Comparison of ENCODE assay signal across 13 mouse cellular contexts in genomic region chr14:55575302-55575701, GRCm38 (mm10). TPM values are rescaled to one million over a fixed set of nuclear protein-coding genes. Genes with fewer than 3 reads are reported as not detected.
A peak's percentile ranks its signal among the peaks of the same experiment; 100 is the strongest.
DNase-seq lines count a peak whose midpoint lies in the region; ATAC-seq and TF ChIP-seq lines count a peak whose summit lies in the region.
"Had no signal": no experiment of that assay in that cellular context is flagged by ENCODE, and none has a peak within 500 bp of the region (broad histone marks: within the 10 kb centered on the region; RNA-seq: fewer than 3 reads in every experiment).

Gene Fitm1, plus strand, starts transcription at chr14:55575617.

- no peaks in the 10 kb centered on the region; the same call in 1 of the 2 replicates for H3K36me3 ChIP-seq in liver, embryonic 11.5 days (ENCODE audit: control insufficient read depth, insufficient read depth, low read length)
- peaks cover 6% of the 10 kb centered on the region for H3K36me3 ChIP-seq in liver, postnatal 0 days (replicated peaks; ENCODE audit: insufficient read depth, low read length)
- H3K36me3 ChIP-seq in embryonic facial prominence, embryonic 13.5 days = peaks cover 12% of the 10 kb centered on the region; the same call in 1 of the 2 replicates
- H3K36me3 ChIP-seq in limb, embryonic 10.5 days = peaks cover 10% of the 10 kb centered on the region

- H3K4me2 ChIP-seq in liver, embryonic 11.5 days = peak within 1 kb of the TSS; percentile 4; the same call in 1 of the 2 replicates
- H3K4me2 ChIP-seq in liver, postnatal 0 days (ENCODE audit: low read depth, low read length) = no peak within 1 kb of the TSS
- H3K4me2 ChIP-seq in embryonic facial prominence, embryonic 13.5 days = no peak within 1 kb of the TSS
- H3K4me2 ChIP-seq: forebrain, embryonic 15.5 days; liver, embryonic 15.5 days had no signal

- H3K4me1 ChIP-seq in liver, embryonic 11.5 days (replicated peaks; ENCODE audit: control insufficient read depth, insufficient read depth, low read length) = peaks cover 12% of the 10 kb centered on the region; the same call in 1 of the 2 replicates
- peaks cover 21% of the 10 kb centered on the region for H3K4me1 ChIP-seq in liver, postnatal 0 days (ENCODE audit: insufficient read depth)
- H3K4me1 ChIP-seq in embryonic facial prominence, embryonic 13.5 days = peaks cover 14% of the 10 kb centered on the region
- peaks cover 33% of the 10 kb centered on the region for H3K4me1 ChIP-seq in limb, embryonic 10.5 days

- no peak for TF ChIP-seq CTCF in liver, postnatal 0 days (IDR thresholded peaks at IDR 0.05; ENCODE audit: low read depth)

- DNase-seq in liver, embryonic 11.5 days (ENCODE audit: low spot score) = no peak
- DNase-seq in liver, postnatal 0 days = no peak
- DNase-seq in heart, adult 18-20 months = peak; percentile 62 to 78
- no peak for DNase-seq in limb, embryonic 10.5 days (ENCODE audit: low spot score)
- DNase-seq in left cerebral cortex, adult 8-10 months (ENCODE audit: low spot score in 2 of 2) = no peak
- DNase-seq in retina, embryonic 14.5 days (ENCODE audit: low spot score) = no peak
- DNase-seq in ovary, postnatal 14 days (ENCODE audit: low spot score) = no peak
- DNase-seq: cerebellum, postnatal 14 days; right cerebral cortex, postnatal 25 days had no signal

- H3K27me3 ChIP-seq in liver, embryonic 11.5 days (replicated peaks; ENCODE audit: control insufficient read depth, insufficient read depth, low read length) = no peaks in the 10 kb centered on the region
- no peaks in the 10 kb centered on the region for H3K27me3 ChIP-seq in liver, postnatal 0 days (ENCODE audit: insufficient read depth, low read length)
- H3K27me3 ChIP-seq in embryonic facial prominence, embryonic 13.5 days = no peaks in the 10 kb centered on the region
- no peaks in the 10 kb centered on the region for H3K27me3 ChIP-seq in limb, embryonic 10.5 days (ENCODE audit: low read depth, poor library complexity, severe bottlenecking)
- H3K27me3 ChIP-seq: forebrain, embryonic 15.5 days; liver, embryonic 15.5 days had no signal

- ATAC-seq in liver, embryonic 11.5 days (replicated peaks; ENCODE audit: low FRiP score) = no peak
- no peak for ATAC-seq in liver, postnatal 0 days
- no peak for ATAC-seq in embryonic facial prominence, embryonic 13.5 days (ENCODE audit: insufficient number of reproducible peaks, insufficient read depth, low FRiP score, low TSS enrichment, low read depth)
- ATAC-seq: forebrain, embryonic 15.5 days; intestine, postnatal 0 days had no signal

- no peak within 1 kb of the TSS for H3K27ac ChIP-seq in liver, embryonic 11.5 days (ENCODE audit: low read depth, low read length)
- no peak within 1 kb of the TSS for H3K27ac ChIP-seq in liver, postnatal 0 days (ENCODE audit: low read depth)
- H3K27ac ChIP-seq in embryonic facial prominence, embryonic 13.5 days = no peak within 1 kb of the TSS
- H3K27ac ChIP-seq in limb, embryonic 10.5 days = peak within 1 kb of the TSS; percentile 66
- H3K27ac ChIP-seq: forebrain, embryonic 15.5 days; liver, embryonic 15.5 days had no signal

- peak within 1 kb of the TSS; percentile 7; the same call in 1 of the 2 replicates for H3K9ac ChIP-seq in liver, embryonic 11.5 days (ENCODE audit: low read depth, low read length)
- no peak within 1 kb of the TSS for H3K9ac ChIP-seq in liver, postnatal 0 days (replicated peaks)
- H3K9ac ChIP-seq in embryonic facial prominence, embryonic 13.5 days = 0 out of 2 replicates have a peak within 1 kb of the TSS, but pooled peaks have one; percentile 32
- H3K9ac ChIP-seq: forebrain, embryonic 15.5 days; liver, embryonic 15.5 days had no signal

- H3K9me3 ChIP-seq in liver, embryonic 11.5 days (ENCODE audit: control insufficient read depth, low read length) = no peaks in the 10 kb centered on the region
- no peaks in the 10 kb centered on the region for H3K9me3 ChIP-seq in liver, postnatal 0 days (ENCODE audit: low read length)
- H3K9me3 ChIP-seq in embryonic facial prominence, embryonic 13.5 days = no peaks in the 10 kb centered on the region
- no peaks in the 10 kb centered on the region for H3K9me3 ChIP-seq in limb, embryonic 10.5 days (replicated peaks)
- H3K9me3 ChIP-seq: forebrain, embryonic 15.5 days; liver, embryonic 15.5 days had no signal

- WGBS in liver, embryonic 11.5 days = 53% methylated on average over 8 of the region's 8 CpGs
- 70% methylated on average over 8 of the region's 8 CpGs for WGBS in liver, postnatal 0 days (ENCODE audit: insufficient replicate concordance)
- 77% methylated on average over 8 of the region's 8 CpGs for WGBS in embryonic facial prominence, embryonic 13.5 days
- 70% methylated on average over 8 of the region's 8 CpGs for WGBS in limb, embryonic 10.5 days

- H3K4me3 ChIP-seq in liver, embryonic 11.5 days (ENCODE audit: low read depth, low read length) = no peak within 1 kb of the TSS
- H3K4me3 ChIP-seq in liver, postnatal 0 days (ENCODE audit: low read depth, low read length) = no peak within 1 kb of the TSS
- H3K4me3 ChIP-seq in embryonic facial prominence, embryonic 13.5 days = no peak within 1 kb of the TSS
- H3K4me3 ChIP-seq in limb, embryonic 10.5 days = no peak within 1 kb of the TSS
- H3K4me3 ChIP-seq: forebrain, embryonic 15.5 days; liver, embryonic 15.5 days had no signal

- TF ChIP-seq EP300 in liver, postnatal 0 days (IDR thresholded peaks at IDR 0.05; ENCODE audit: low read depth) = no peak

RNA-seq across cellular contexts. Expression of gene Fitm1, which starts in this region (rescaled TPM):
- 2.2 and 2.6 TPM in 2 replicates for polyA plus RNA-seq in liver, embryonic 11.5 days (2014; fragmentation: Nextera tagmentation; extraction: Ambion mirVana)
- 1.8 and 4.6 TPM in 2 replicates for polyA plus RNA-seq in liver, postnatal 0 days (2015; fragmentation: Nextera tagmentation; extraction: Ambion mirVana)
- polyA plus RNA-seq in embryonic facial prominence, embryonic 13.5 days (2015; fragmentation: Nextera tagmentation; extraction: Ambion mirVana) = 4.1 and 5.3 TPM in 2 replicates
- 100 to 1,000 TPM; 172 to 176 TPM for total RNA-seq in heart, adult 18-20 months (2021)
- polyA plus RNA-seq in limb, embryonic 10.5 days (2016; fragmentation: Nextera tagmentation; extraction: Ambion mirVana) = 1.3 and 3.9 TPM in 2 replicates
- total RNA-seq in left cerebral cortex, adult 8-10 months (2022) = not detected
- polyA plus RNA-seq: forebrain, embryonic 15.5 days had no signal

Comparison
In these comparisons a context has a peak if more than half of its experiments do, and no peak if none do; other contexts are left out.
1. RNA of gene Fitm1 (total RNA-seq): 172 to 176 TPM in heart, adult 18-20 months; not detected in left cerebral cortex, adult 8-10 months; every median in the first group is over 100 times any median in the second.
2. DNase-seq: peak in heart, adult 18-20 months (2 of 2); none in liver, embryonic 11.5 days (single experiment), liver, postnatal 0 days (single experiment), limb, embryonic 10.5 days (single experiment), left cerebral cortex, adult 8-10 months (0 of 2), retina, embryonic 14.5 days (single experiment) and ovary, postnatal 14 days (single experiment).